Mouse (Mus musculus): Measurements from ENCODE around the gene Inpp5e. TPM values are rescaled to one million over a fixed set of nuclear protein-coding genes. Genes with fewer than 3 reads are reported as not detected.

Gene Inpp5e
- 29.7 and 32.7 TPM in 2 replicates for polyA plus RNA-seq (2016; fragmentation: Nextera tagmentation; extraction: Ambion mirVana)

DNA sequence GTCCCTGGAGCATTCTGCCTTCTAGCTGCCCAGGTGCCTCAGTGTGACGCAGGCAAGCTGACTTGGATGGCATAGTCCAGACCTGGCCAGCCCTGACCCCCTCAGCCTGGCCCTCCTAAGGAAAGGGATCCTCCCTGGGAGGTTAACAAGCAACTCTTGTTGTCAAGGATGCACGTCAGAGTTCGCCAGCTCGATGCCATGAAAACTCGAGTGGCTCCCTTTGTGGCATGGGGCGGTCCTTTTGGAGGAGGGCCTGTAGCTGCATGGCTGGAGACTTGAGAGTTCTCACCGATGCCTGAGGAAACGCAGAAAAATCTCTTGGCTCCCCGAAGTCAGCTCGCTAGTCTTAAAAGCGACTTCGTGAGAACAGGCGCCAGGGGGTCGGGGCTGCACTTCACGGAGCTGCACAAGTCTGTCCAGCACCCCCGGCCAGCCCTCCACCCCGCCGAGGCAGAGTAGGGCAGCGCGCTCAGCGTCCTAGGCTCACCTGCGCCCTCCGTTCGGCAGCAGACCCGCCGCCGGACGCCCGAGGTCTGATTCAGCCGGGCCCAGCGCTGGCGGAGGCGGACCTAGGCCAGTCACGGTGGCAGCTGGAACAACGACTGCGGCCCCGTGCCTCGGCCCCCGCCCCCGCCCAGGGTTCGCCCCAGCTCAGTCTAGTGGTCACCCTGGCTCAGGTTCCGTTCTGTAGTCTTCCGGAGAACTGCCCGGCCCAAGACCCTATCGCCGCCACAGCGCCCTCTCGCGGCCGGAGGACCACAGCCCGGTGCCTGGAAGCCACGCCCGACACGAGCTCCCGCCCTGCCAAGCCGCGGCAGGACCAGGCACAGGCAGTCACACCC, at the start of gene Inpp5e:
Inpp5e (minus strand) TSS at position 689 of the 842 bp plus-strand sequence.
- Histone ChIP-seq H3K27ac (peak within 1 kb of the TSS; percentile 26; the same call in 1 of the 2 replicates), H3K36me3 (peaks cover 46% of the 10 kb centered on the region), H3K9me3 (no peaks in the 10 kb centered on the region), H3K4me3 (peak within 1 kb of the TSS; percentile 92), H3K9ac (peak within 1 kb of the TSS; percentile 92), H3K27me3 (replicated peaks) (no peaks in the 10 kb centered on the region), H3K4me2 (replicated peaks) (peak within 1 kb of the TSS; percentile 81), H3K4me1 (peaks cover 38% of the 10 kb centered on the region)
- ATAC-seq (ENCODE audit: low FRiP score, low read depth) = peak; percentile 94
- WGBS = under 1% methylated on average over 57 of the region's 57 CpGs

DNA sequence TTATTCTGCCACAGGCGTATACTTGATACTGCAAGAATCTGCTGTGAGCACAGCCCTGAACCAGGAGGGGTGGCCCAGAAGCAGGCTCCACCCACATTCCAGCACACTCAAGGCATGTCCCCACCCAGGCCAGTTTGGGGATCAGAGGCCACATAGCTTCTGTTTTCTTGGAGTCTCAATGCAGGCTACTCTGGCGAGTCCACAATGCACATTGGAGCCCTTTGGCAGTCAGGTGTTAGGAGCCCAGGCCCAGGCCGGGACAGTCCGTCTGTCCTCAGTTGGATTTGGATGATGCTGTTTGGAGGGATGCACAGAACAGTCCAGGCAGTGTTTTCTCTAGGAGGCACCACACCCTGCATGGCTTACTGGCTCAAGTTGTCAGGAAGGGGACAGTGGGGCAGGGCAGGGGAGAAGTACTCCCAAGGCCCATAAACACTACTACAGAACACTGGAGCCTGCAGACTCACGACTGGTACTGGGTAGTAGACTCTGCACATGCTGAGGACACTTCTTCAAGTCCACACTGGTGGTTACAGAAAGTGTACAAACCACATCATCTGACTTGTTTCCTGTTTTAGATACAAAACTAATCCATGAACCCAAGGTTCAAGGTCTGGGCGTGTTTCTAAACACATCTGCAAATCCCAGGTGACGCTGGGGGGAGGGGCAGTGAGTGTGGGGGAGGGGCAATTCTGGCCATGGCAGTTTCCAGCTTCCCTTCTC, 49.6 kb upstream of the Inpp5e start:
- Histone ChIP-seq H3K9ac (no peak overlapping the region), H3K27me3 (replicated peaks) (no peaks in the 10 kb centered on the region; the same call in 1 of the 2 replicates), H3K9me3 (no peaks in the 10 kb centered on the region), H3K4me1 (peaks cover 12% of the 10 kb centered on the region), H3K4me3 (no peak overlapping the region), H3K36me3 (peaks cover 51% of the 10 kb centered on the region), H3K27ac (no peak overlapping the region), H3K4me2 (replicated peaks) (no peak overlapping the region)
- no peak for ATAC-seq (ENCODE audit: low FRiP score, low read depth)
- 44% methylated on average over 7 of the region's 7 CpGs for WGBS

DNA sequence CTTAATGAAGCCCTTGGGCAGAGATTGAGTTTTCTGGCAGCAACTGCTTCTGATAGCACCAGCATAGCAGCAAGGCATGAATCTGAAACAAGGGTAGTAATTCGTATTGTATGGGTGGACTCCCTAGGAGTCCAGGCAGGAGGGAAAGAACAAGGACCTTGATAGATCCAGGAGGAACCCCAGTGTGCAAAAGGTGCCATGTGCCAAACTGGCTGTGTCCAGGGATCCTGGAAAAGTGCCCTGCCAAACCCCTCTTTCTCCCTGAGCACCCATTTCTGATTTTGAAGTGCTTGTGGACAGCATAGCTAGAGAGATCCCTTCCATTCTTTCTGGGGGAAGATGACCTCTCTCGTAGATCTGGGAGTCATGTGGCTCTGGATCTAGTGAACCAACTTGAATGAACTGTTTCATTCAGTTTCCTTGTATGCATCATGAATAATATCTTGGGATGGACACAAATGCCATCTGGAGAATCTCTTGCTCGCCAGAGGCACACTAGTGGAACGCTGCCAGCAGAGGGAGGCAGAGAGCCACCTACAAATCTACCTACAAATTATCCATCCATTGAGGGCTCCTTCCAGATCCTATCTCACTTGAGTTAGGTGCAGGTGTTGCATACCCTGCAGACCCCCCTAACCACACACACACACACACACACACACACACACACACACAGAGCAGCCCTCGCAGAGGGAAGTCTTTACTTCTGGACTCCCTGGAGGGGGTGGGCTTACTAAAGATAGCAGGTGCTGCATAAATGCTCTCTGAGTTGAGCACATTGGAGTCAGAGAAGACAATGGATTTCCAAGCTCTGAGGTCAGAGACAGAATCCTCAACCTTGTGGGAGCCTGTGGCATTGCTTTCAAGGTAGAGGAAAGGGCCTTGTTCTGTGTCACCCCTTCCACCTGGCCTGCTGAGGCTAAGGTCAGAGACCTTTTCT, 40.4 kb upstream of the Inpp5e start:
- Histone ChIP-seq H3K36me3 (0 out of 2 replicates have a peak, but pooled peaks cover 3% of the 10 kb centered on the region), H3K4me2 (replicated peaks) (no peak overlapping the region), H3K4me3 (no peak overlapping the region), H3K9me3 (no peaks in the 10 kb centered on the region), H3K9ac (0 out of 2 replicates have a peak overlapping the region, but pooled peaks have one; percentile 17), H3K27ac (no peak overlapping the region), H3K4me1 (peaks cover 22% of the 10 kb centered on the region), H3K27me3 (replicated peaks) (no peaks in the 10 kb centered on the region)
- ATAC-seq (ENCODE audit: low FRiP score, low read depth) = no peak
- 23% methylated on average over 5 of the region's 5 CpGs for WGBS

DNA sequence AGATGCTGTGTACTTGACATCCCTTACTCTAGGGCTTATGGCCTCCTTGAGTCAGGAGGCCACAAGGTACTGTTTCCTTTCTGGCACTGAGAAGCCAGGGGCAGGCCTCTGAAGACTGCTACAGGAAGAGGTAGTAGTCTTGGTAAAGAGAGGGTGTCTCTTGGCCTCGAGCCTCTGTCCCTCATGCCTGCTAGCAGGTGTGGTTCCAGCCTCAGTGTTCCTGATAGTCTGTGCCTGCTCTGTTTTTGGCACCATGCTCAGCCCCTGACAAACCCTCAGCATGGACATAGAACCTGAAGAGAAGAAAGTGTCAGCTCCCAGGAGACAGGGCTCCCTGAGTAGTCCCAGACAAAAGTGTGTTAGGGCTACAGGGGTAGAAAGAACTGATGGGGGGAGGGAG, 38.4 kb upstream of the Inpp5e start:
- H3K9me3 ChIP-seq = no peaks in the 10 kb centered on the region
- 0 out of 2 replicates have a peak overlapping the region, but pooled peaks have one; percentile 10 for H3K4me2 ChIP-seq (replicated peaks)
- peaks cover 35% of the 10 kb centered on the region for H3K4me1 ChIP-seq
- no peak overlapping the region for H3K4me3 ChIP-seq
- no peak overlapping the region for H3K27ac ChIP-seq
- H3K9ac ChIP-seq = no peak overlapping the region
- 66% methylated on average over 1 of the region's 1 CpGs for whole genome bisulfite sequencing
- no peaks in the 10 kb centered on the region for H3K36me3 ChIP-seq
- no peaks in the 10 kb centered on the region for H3K27me3 ChIP-seq (replicated peaks)
- ATAC-seq (ENCODE audit: low FRiP score, low read depth) = no peak

DNA sequence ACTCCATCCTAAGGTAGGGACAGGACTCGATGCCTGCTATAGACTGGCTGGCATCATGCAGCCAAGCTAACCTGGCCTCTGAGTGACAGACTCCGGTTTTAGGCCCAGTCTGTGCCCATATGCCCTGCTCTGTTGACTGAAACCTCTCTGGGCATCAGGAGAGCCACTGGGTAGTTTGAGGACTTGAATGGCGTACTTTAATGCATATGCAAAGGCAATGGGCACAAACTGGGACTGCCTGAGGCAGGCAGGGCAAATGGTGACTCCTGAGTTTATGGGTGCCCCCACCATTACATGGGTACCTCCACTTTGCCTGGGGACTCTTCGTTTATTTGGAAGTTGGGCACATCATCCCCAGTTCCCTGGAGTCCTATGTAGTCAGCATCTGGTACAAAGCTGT, 37.7 kb upstream of the Inpp5e start:
- Histone ChIP-seq H3K4me3 (peak overlapping the region; percentile 82; the same call in 1 of the 2 replicates), H3K36me3 (peaks cover 2% of the 10 kb centered on the region; the same call in 1 of the 2 replicates), H3K27ac (no peak overlapping the region), H3K4me2 (replicated peaks) (peak overlapping the region; percentile 93), H3K4me1 (peaks cover 35% of the 10 kb centered on the region), H3K27me3 (replicated peaks) (no peaks in the 10 kb centered on the region), H3K9ac (peak overlapping the region; percentile 36; the same call in 1 of the 2 replicates), H3K9me3 (no peaks in the 10 kb centered on the region)
- WGBS = 74% methylated on average over 4 of the region's 4 CpGs
- no peak for ATAC-seq (ENCODE audit: low FRiP score, low read depth)

DNA sequence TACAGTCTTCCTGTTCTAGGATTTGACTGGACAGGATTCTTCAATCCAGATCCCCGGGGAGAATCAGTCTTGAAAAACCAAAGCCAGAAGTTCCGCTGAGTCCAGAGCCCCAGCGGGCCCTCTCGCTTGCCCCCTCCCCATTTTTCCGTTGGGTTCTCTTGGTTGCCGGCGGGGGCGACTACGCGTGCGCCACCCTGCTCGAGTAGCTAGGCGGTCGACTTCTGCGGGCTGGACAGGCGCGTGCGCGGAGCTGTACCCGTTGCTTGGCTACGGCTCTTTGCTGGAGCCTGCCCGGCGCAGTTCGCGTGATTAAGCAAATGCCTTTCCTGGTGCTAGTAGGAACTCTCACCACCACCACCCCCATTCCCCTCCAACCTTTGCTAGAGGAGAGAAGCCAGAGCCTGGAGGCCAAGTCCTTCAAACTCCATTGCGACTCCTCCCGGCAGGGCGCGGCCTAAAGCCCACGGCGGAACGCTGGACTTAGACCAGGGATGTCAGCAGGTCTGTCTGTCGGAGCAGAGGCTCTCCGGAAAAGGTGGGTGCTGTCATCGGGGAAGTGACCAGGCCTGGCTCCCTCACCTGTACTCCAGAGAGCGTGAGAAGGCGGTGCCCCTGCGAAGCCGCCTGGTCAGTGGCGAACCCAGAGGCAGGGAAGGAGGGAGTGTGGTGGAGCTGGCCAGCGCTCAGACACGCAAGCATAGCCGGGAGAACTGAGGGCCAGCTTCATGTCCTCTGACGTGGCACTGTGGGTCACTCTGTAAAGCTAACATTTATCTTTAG, 36.9 kb upstream of the Inpp5e start:
- H3K9me3 ChIP-seq = no peaks in the 10 kb centered on the region
- ATAC-seq (ENCODE audit: low FRiP score, low read depth) = peak; percentile 91
- peak overlapping the region; percentile 82 for H3K4me3 ChIP-seq
- WGBS = under 1% methylated on average over 44 of the region's 44 CpGs
- peaks cover 35% of the 10 kb centered on the region for H3K4me1 ChIP-seq
- peak overlapping the region; percentile 72 for H3K9ac ChIP-seq
- H3K4me2 ChIP-seq (replicated peaks) = peak overlapping the region; percentile 93
- peaks cover 10% of the 10 kb centered on the region for H3K36me3 ChIP-seq
- H3K27ac ChIP-seq = peak overlapping the region; percentile 57
- no peaks in the 10 kb centered on the region for H3K27me3 ChIP-seq (replicated peaks)

DNA sequence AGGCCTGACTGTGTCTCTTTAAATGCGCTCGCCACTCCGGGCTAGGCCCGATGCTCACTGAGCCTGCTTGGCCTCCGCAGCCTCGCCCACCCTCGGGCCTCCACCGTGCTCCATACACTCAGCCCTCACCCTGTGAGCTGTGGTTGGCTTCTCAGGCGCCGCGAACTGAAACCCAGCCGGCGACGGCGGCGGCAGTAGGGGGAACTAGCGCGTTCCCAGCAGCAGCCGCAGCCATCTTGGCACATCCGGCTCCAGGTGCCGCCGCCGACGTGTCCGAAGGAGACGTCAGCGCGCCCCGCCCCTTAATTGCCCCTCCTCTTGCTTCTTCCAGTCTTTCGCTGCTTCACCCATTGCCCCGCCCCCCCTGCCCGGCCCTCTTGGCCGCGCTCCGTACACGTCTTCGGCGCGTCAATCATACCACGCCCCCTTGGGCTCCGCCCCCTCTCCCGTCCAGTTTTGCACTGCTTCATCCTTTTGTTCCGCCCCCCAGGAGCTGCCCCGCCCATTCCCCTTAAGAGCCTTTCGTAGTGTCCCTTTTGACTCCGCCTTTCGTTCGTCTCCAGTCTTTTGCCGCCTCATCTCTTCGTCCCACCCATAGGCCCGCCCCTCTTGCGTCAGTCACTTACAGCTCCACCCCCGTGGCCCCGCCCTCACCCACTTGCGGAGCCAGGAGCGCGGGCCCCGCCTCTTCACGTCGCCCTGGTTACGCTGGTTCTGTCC, 36.1 kb upstream of the Inpp5e start, which contains the start of gene Sec16a:
Sec16a (minus strand) TSS at position 271 of the 720 bp plus-strand sequence.
- Histone ChIP-seq H3K9ac (peak within 1 kb of the TSS; percentile 83), H3K9me3 (no peaks in the 10 kb centered on the region), H3K4me3 (peak within 1 kb of the TSS; percentile 82), H3K4me2 (replicated peaks) (peak within 1 kb of the TSS; percentile 93), H3K27ac (peak within 1 kb of the TSS; percentile 86), H3K4me1 (peaks cover 35% of the 10 kb centered on the region), H3K36me3 (peaks cover 18% of the 10 kb centered on the region), H3K27me3 (replicated peaks) (no peaks in the 10 kb centered on the region)
- peak; percentile 92 for ATAC-seq (ENCODE audit: low FRiP score, low read depth)
- under 1% methylated on average over 60 of the region's 61 CpGs for WGBS

DNA sequence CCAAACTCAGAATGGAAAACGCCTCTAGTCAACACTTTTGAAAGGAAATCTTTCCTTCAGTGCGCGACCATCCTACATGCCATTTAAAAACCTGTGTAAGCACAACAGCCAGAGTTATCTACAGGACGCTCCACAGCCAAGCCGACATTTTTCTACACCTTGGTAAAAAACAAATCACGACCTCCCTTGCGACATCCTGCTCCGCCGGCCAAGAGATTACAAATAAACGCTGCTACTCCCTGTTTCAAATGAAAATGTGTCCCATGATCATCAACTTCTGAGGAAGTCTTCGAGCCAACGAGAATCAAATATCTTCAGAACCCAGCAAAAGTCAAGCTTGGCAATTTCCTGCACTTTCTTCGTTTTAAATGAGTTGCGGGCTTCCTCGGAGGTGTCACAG, 35.4 kb upstream of the Inpp5e start:
- H3K27ac ChIP-seq = 0 out of 2 replicates have a peak overlapping the region, but pooled peaks have one; percentile 86

DNA sequence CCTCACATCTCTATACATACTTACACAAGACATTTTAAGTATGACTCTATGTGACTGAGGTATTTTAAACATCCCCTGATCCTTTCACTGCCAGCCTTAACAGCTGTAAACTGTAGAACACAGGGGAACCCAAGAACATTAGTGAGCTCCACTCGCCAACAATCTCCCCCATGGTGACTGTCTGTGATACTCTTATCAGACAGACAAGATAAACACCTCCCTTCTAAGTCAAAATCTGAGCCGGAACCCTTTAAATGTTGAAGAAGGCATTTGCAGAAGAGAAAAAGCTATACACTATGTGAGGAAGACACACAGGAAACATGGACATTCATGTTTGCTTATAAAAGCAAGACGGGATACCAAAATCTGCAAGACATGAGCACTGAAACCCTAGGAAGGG, 34.9 kb upstream of the Inpp5e start:
- H3K27ac ChIP-seq = no peak overlapping the region
- no peaks in the 10 kb centered on the region for H3K27me3 ChIP-seq (replicated peaks)
- H3K4me2 ChIP-seq (replicated peaks) = peak overlapping the region; percentile 62
- H3K36me3 ChIP-seq = peaks cover 30% of the 10 kb centered on the region
- WGBS = 65% methylated on average over 3 of the region's 3 CpGs
- H3K9ac ChIP-seq = peak overlapping the region; percentile 83
- no peak for ATAC-seq (ENCODE audit: low FRiP score, low read depth)
- H3K4me3 ChIP-seq = peak overlapping the region; percentile 82
- peaks cover 30% of the 10 kb centered on the region for H3K4me1 ChIP-seq
- H3K9me3 ChIP-seq = no peaks in the 10 kb centered on the region

More for the DNA sequence above, 35.4 kb upstream of the Inpp5e start:
- Histone ChIP-seq H3K4me3 (peak overlapping the region; percentile 82), H3K27me3 (replicated peaks) (no peaks in the 10 kb centered on the region), H3K4me1 (peaks cover 30% of the 10 kb centered on the region), H3K9ac (peak overlapping the region; percentile 83), H3K36me3 (peaks cover 25% of the 10 kb centered on the region), H3K4me2 (replicated peaks) (peak overlapping the region; percentile 62), H3K9me3 (no peaks in the 10 kb centered on the region)
- 5% methylated on average over 15 of the region's 15 CpGs for WGBS
- ATAC-seq (ENCODE audit: low FRiP score, low read depth) = no peak

DNA sequence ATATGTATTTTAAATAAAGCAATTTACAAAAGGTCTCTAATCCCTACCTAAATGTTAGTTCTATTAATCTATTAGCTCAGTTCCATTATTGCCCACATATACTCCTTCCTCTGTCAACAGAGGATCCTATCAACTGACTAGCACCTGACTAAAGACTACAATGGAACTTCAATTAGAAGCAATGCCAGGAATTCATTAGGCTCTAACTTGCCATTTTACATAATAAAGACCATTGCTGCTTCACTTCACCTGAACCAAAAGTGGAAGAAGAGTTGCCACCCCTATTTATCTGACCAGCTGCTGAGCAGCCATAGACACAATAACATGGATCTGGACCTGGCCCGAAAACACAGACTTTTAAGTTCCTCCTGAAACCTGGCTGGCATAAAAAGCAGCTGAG, 33.8 kb upstream of the Inpp5e start:
- 0 out of 2 replicates have a peak overlapping the region, but pooled peaks have one; percentile 62 for H3K4me2 ChIP-seq (replicated peaks)

More for the DNA sequence above, 33.8 kb upstream of the Inpp5e start:
- Histone ChIP-seq H3K4me3 (no peak overlapping the region), H3K27ac (no peak overlapping the region), H3K4me1 (peaks cover 36% of the 10 kb centered on the region), H3K9ac (no peak overlapping the region), H3K36me3 (peaks cover 41% of the 10 kb centered on the region), H3K27me3 (replicated peaks) (no peaks in the 10 kb centered on the region), H3K9me3 (no peaks in the 10 kb centered on the region)
- whole genome bisulfite sequencing = 74% methylated on average over 1 of the region's 1 CpGs
- no peak for ATAC-seq (ENCODE audit: low FRiP score, low read depth)
